Mouse (Mus musculus) bone marrow macrophage, adult 2 months (primary cell): ENCODE measurements at regions not wholly inside any gene's neighbourhood (a gene's known extent, or its start where the extent isn't known, plus 50 kb on each side); places are given as distances from the start of the nearest gene placed in this dataset.

ENCODE experiments used
- CTCF ChIP-seq: IDR thresholded peaks from 2 replicates; pipeline ENCODE4 v1.5.1; 2012; ENCODE audit warnings: low read depth, mild to moderate bottlenecking, low read length, moderate library complexity
- POLR2A ChIP-seq: IDR thresholded peaks from 2 replicates; pipeline ENCODE4 v1.6.1; 2012; ENCODE audit warnings: mild to moderate bottlenecking, low read depth, low read length, borderline replicate concordance

DNA sequence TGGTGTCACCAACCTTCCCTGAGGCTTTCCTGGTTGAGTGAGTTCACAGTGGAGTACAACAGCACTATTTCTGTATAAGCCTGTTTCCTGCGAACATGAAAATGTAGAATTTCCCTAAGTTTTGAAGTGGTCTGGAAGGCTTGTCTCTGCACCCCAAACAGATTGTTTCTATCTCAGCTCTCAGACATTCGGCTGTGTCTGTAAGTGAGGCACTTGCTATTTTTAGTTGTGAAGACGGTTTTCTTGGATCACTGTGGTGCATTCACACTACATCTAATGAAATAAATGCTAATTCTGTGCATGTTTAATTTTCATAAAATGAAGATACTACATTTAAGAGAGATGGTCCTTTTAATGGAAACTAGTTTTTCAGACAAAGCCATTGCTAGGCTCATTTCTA, 139.1 kb downstream of the Stk31 start:
- no peak for TF ChIP-seq POLR2A
- TF ChIP-seq CTCF = no peak
